Mouse (Mus musculus): ENCODE data around the gene Hist1h2ba. TPM values are rescaled to one million over a fixed set of nuclear protein-coding genes. Genes with fewer than 3 reads are reported as not detected.

Hist1h2ba gene
- total RNA-seq (2021): not detected

DNA sequence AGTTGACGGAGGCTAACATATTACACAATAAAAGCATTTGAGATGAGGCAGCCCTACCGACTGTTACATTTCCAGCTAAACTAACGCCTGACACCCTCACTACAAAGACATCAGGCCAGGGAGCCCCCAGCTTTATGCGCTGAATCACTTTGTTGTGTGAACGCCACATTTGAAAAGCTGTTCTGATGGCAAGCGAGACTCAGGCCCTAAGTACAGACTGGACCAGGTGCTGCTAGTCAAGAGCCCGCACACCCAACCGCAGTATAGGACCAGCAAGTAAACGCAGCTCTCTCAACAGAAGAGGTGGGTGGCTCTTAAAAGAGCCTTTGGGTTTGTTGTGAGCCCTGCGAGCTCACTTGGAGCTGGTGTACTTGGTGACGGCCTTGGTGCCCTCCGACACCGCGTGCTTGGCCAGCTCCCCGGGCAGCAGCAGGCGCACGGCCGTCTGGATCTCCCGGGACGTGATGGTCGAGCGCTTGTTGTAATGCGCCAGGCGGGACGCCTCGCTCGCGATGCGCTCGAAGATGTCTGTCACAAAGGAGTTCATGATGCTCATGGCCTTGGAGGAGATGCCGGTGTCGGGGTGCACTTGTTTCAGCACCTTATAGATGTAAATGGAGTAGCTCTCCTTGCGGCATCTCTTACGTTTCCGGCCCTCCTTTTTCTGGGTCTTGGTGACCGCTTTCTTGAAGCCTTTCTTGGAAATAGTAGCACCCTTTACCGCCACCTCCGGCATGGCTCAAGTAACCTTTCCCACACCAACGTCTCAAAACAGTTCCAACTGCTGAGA, at the start of gene Hist1h2ba:
Gene Hist1h2ba (minus strand): TSS at position 736 of the 790 bp plus-strand sequence.
- DNase-seq: no peak
- intact Hi-C loops (cut with DNase I): no loop called here

DNA sequence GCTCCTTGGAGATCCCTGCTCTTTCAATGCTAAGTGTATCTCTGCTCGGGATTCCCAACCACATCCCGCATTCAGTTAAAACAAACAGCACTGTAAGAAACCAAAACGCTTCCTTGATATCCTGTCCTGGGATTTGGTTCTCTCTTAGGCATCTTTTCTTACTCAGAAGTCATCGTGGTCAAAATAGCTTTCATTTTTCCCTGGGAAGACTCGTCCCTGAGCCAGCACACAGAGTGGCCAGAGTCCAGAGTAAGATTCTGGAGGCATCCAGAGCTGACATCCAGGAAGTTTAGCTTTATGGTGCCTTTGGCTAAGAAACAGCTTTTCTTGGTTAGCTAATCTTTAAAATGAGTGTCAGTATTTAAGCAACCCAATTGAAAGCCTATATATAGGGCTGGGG, 38.3 kb upstream of the Hist1h2ba start:
- no peak for DNase-seq
- intact Hi-C loops (cut with DNase I): no loop called here

DNA sequence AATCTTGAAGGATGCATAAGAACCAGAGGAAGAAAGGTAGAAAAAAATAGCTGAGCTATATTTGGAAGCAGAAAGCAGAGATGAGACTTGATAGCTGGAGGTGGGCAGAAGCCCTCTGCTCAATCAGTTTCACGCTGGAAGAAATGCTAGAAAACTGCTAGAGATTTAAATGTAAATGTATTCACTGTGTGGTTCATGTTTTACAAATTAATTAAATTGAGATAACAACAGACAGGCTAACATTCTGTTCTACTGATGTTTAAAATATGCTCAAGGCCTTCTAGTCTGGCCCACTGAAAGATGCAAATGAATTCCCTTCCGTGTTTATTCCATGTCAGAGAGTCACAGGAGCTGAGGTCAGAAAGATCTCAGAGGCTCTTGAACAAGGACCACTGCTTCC, 37.9 kb upstream of the Hist1h2ba start:
- no peak for DNase-seq
- intact Hi-C loops (cut with DNase I): no loop called here

DNA sequence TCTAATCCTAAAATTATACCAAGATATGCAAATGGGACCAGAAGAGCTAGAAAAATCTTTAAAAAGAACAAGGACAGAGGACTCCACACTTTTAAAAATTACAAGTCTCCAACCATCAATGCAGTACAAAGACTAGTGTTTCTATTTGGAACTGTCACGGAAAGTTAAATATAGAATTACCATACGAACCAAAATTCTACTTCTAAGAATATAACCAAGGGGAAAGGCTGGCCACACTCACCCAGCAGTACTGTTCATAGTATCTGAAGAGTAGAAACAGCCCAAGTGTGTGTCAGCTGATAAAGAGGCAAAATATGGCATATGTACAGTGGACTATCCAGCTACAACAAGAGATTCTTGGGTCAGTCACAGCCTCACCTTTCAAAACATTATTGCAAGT, 31.0 kb upstream of the Hist1h2ba start:
- DNase-seq: no peak
- intact Hi-C loops (cut with DNase I): no loop called here

DNA sequence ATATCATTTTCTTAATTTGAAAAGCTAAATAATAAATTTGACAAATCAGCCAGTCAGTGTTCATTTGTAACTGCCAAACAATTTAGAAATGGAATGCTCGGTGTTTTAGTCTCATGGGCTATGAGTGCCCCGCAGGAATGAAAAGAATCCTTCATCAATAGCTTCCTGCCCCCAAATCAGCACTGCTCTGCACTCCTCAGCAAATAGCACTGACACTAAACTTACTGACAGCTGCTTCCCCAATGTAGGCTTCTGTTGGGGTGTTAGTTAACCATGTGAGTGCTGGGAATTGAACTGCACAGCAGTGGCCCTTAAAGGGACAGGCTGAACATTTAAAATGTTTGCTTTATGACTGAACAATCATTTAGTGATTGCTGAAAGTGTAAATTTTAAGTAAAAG, 25.8 kb upstream of the Hist1h2ba start:
- intact Hi-C loops (cut with DNase I): no loop called here
- no peak for DNase-seq

DNA sequence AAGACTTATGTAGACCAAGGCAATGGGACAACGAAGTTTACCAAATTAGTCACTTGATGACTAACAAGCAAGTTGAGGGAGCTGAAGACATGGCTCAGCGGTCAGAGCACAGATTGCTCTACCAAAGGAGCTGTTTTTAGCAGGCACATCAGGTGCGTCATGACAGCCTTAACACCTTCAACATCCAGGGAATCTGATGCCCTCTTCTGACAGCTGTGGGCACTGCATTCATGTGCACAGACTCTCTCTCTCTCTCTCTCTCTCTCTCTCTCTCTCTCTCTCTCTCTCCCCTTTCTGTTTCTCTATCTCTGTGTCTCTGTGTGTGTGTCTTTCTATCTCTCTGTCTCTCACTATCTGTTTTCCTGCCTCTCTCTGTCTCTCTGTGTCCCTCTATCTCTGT, 17.0 kb upstream of the Hist1h2ba start:
- peak; percentile 7 for DNase-seq
- intact Hi-C loops (cut with DNase I): no loop called here

DNA sequence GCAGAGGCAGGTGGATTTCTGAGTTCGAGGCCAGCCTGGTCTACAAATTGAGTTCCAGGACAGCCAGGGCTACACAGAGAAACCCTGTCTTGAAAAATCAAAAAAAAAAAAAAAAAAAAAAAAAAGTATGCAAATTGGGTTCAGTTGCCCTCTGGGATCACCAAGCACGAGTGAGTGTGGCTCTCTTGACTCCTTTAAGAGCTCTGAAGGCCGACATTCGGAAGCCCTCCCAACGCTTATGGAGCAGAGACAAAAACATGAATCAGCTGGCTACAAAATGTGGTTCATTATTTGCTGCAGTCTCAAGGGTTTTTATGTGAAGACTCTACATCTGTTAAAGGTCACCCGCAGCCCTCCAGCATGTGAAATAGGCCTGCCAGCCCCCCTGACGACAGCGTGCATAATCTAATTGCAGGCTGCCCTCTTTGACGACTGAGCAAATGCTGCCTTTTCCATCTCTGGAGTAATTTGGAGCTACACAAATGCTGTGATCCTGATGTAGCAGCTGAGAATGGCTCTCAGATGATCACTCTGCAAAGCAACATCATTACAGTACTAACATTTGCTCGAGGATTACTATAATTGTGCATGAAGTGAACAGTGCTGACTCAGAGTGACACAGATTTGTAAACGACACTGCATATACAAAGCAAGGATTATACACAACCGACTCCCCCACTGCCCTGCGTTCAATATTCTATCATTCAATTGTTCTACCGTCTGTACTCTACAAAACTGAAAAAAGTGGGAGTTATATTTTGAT, 15.7 kb upstream of the Hist1h2ba start:
- intact Hi-C loops (cut with DNase I): no loop called here
- DNase-seq: peak; percentile 37

DNA sequence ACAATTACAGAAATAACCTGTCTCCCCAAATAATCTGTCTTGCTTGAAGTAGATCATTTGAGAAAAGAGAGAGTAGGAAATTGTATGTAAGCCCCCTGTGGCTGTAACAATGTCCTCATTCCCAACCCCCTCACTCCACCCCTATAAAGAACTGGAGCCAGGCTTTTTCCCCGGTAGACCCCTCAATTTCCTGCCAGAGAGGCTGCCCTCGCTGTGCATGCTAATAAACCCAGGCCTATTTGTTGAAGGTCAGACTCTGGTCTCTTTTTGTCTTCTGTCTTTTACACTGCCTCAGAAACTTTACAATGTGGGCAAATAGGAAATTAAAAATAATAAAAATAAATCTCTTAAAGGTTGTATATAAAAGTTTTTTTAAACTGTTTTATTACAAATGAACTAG, 12.3 kb upstream of the Hist1h2ba start:
- no peak for DNase-seq
- intact Hi-C loops (cut with DNase I): no loop called here

DNA sequence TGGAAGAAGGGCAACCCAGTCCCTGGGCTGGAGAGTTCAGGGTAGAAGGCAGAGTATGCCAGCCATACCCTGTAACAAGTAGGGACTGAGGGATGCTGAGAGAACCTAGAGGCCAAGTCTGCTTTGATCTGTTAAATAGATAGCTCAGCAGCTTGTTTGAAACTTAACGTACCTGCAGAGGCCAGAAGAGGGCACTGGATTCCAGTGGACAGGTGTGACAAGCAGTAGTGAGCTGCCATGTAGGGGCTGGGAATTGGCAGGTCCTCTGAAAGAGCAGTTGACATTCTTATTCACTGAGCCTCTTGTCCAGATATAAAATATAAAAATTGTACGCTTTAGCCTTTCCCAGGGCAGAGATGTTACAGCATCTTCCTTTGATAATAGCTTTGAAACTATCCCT, 8.9 kb upstream of the Hist1h2ba start:
- intact Hi-C loops (cut with DNase I): no loop called here
- DNase-seq: no peak

DNA sequence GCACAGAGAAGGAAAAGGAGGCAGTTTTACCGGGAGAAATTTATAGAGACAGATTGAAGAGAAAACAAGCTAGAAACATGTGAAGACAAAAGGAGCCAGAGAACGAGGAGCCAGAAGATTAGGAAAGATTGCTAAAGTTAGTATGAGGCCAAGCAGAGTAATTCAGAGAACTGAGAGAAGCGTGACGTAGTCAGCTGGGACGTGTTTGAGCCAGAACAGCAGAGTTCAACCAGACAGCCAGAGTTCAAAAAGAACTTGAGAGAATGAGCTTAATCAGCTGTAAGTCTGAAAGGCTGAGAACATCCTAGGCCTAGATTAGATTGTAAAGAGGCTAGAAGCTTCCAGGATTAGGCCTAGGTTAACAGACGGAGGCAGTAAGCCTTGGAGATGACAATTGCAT, 6.3 kb upstream of the Hist1h2ba start:
- DNase-seq: no peak
- intact Hi-C loops (cut with DNase I): no loop called here

DNA sequence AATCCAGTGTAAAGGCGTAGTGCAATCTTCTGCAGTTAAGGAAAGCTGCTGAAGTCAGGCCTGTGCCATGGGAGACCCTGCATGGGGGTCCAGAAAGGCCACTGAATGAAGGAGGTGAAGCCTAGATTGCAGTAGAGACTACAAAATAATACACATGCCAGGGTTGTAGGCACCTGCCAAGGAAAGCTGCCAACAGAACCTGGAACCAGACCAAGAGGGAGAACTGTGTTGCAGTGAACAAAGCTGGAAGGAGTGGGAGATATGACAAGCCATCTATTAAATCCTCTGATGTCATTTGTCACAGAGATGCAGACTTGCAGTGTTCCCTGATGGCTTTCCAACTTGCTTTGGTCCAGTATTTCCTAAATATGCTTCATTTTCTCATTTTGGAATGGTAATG, 4.7 kb upstream of the Hist1h2ba start:
- peak; percentile 76 for DNase-seq
- intact Hi-C loops (cut with DNase I): no loop called here

DNA sequence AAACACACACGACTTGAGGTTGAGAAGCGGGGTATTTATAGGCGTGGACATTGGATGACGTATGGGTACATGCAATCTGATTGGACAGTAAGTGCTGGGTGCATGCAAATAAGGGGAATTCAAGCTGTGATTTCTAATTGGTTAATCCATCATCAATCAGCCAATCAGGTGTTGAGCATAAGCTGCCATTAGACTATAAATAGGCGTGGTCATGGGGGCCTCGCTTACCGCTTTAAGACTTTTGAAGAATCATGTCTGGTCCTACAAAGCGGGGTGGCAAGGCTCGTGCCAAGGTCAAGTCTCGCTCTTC, 210 bp upstream of the Hist1h2ba start, which contains the start of gene Hist1h2aa:
Gene Hist1h2aa (plus strand): TSS at position 252 of the 310 bp plus-strand sequence.
- intact Hi-C loops (cut with DNase I): no loop called here
- DNase-seq: no peak

DNA sequence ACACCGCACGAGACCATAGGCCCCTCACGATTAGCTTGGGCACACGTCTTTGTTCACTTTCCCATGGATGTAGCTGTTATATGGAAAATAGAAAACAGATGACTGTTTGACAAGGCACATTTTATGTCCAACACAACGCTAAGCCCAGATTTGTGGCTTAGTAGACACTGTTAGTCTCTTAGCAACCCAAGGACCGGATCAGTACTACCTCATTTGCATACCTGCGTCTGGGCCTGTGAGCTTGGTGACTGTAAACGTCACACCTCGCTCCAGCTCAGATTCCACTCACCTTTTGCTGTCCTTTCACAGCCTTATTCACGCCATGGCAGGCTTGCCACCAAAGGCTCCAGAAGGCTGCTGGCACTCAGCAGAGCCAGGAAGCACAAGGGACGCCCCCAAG, 3.1 kb downstream of the Hist1h2ba start:
- intact Hi-C loops (cut with DNase I): no loop called here

DNA sequence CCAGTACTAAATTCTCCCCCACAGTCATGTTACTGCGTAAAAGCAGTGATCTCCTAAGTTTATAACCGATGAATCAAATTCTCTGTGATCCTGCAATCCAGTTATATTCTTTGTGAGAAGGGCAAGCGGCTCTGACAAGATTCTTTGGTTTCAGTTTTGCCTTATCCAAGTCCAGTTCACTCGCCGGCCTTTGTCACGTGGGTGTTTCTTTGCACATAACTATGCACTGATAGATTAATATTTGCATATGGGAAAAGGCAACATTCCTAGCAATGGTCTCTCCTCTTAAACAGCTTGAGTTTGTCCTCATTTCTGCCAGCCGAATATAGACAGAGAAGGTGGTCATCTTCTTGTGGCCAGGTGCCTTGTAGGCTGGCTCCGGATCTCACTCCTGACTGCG, 3.5 kb downstream of the Hist1h2ba start:
- intact Hi-C loops (cut with DNase I): no loop called here
- DNase-seq: no peak

More for the DNA sequence above, 3.1 kb downstream of the Hist1h2ba start:
- no peak for DNase-seq

DNA sequence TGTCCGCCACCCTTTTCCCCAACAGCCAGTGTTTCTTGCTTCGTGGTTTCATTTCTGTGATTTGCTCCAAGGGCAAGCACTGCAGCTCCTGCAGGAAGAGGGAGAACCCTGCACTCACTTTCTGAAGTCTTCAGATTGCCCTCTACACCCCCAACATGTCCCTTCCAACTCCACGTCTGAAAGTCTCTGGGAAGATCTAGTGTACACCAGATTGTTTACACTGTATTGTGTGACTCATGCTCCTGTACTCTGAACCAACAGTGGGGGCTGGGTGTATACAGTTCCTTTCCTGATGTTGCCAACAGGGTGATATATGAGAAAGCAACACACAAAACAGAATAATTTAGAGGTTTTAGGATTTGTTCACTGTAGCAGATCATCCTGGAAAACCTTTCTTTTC, 5.3 kb downstream of the Hist1h2ba start:
- intact Hi-C loops (cut with DNase I): no loop called here
- no peak for DNase-seq

DNA sequence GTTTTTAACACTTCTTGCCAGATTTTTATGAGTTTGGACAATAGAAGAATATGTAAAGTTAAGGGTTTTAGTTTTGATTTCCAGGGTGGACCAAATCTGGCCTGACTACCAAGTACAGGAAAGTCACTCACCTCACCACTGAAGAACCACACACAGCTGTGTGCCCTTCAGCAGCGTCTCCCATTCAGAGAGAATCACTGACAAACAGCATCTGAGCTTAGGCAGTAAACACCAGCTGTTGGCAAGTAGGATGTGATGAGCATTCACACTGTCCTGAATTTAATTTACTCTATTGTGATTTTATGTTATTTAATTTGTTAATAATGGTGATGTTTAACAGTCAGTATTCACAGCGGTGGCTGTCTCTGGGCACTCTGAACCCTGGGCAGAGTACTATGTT, 8.2 kb downstream of the Hist1h2ba start:
- no peak for DNase-seq
- intact Hi-C loops (cut with DNase I): no loop called here

DNA sequence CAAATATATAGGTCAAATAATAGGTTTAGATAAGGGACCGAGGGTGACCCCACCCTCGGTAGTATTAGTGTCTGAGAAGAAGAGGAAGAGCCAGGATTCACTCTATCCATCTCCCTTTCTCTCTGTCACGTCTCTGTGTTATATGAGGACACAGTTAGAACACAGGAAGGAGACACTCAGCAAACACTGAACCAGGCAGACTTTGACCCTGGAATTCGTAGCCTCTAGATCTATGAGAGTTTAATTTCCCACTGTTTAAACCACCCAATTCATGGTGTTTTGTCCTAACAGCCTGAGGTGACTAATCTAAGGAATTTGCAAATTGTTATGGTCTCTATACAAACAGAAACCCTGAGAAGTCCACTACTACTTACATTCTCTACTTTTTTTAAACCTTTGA, 16.3 kb downstream of the Hist1h2ba start:
- intact Hi-C loops (cut with DNase I): no loop called here
- DNase-seq: no peak

DNA sequence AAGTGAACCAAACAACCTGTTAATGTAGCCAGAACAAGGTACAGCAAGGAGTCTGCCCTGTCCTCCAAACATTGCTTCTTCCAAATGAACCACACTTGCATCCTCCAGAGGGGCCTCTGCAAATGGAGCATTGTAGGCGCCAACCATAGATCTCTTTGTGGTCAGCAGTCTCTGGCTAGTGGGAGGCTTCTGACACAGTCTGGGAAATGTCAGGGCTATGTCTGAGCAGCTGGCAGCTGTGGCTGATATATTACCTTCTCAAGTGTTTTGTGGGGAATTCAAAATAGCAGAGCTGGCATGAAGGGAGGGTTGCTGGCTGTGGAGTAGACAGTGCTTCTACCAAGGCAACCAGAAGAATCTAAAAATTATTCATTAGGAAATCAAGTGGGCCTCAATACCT, 17.8 kb downstream of the Hist1h2ba start:
- intact Hi-C loops (cut with DNase I): no loop called here
- DNase-seq: no peak

DNA sequence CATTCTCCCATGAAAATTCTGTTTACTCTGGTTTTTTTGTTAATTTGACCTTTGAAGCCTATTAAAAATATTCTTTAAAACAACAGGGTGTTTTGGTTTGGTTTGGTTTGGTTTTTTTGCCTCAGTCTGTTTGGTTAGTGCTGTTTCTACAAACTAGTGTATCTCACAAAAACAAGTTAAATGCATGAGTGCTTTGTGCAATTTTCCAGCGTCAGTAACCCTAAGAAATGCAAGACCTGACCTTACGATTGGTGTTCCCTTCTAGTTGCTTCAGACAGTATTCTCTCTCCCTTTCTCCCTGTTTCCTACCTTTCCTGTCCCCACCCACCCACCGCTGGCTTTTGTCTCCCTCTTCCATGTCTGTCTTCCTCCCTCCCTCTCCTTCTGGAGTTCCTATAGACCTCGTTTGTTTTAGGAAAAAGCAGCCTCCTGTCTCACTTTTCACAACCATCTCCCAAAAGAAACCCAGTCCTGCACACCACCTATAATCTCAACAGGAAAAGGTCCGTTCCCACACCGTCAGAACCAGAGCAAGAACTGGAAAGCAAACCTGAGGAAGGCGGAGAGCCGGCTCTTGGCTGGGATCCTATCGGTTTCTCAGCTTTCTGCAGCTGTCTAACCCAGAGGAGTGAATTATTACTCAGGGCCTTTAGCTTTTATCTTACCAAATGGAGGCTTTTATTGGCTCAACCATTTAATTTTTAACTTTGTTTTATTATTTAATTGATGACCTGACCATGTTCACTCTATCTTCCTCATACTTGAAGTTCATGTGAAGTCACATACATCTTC, 19.4 kb downstream of the Hist1h2ba start, which contains the start of gene Slc17a4:
Gene Slc17a4 (minus strand): TSS at position 634 of the 792 bp plus-strand sequence.
- no peak for DNase-seq
- intact Hi-C loops (cut with DNase I): no loop called here

DNA sequence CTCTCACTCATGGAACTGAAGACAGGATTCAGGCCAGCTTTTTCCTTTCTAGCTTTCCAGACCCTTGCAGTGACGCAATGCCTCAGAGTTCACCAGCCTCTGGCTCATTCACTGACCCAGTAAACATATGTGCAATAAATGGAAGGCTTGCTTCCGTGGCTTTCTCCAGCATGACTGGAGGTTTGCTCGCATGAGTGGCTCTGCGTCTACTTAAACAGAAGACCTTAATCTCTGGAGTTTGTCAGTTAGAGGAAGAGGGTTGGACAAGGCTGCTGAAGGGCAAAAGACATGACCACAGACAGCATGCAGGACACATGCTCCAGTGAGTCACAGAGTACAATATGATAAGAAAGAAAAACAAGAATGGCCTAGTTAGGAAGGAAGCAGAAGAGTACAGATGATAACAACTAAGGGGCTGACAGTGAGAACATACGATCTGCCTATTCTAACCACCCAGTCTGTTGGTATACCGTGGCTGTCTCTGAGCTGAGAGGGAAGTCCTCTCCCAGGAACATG, 20.1 kb downstream of the Hist1h2ba start:
- intact Hi-C loops (cut with DNase I): no loop called here
- no peak for DNase-seq

DNA sequence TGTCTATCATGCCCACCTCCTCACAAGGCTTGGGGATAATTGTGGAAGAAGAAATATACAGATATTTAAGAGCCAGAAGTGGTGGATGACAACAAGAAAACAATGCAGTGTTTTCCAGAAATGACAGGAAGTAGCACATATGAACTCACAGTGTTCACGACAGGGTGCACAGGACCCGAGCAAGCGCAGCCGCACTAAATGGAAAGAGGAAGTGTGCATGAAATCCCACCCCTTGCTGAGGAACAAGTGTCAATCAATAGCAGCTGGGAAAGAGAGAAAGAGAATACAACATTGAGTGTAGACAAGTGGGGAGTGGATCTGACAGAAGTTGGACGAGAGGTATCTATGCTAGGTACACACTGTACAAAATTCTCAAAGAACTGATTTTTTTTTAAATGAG, 22.6 kb downstream of the Hist1h2ba start:
- intact Hi-C loops (cut with DNase I): no loop called here
- DNase-seq: no peak
